Comparison of ENCODE assay signal across 8 mouse cellular contexts in the genomic region with DNA sequence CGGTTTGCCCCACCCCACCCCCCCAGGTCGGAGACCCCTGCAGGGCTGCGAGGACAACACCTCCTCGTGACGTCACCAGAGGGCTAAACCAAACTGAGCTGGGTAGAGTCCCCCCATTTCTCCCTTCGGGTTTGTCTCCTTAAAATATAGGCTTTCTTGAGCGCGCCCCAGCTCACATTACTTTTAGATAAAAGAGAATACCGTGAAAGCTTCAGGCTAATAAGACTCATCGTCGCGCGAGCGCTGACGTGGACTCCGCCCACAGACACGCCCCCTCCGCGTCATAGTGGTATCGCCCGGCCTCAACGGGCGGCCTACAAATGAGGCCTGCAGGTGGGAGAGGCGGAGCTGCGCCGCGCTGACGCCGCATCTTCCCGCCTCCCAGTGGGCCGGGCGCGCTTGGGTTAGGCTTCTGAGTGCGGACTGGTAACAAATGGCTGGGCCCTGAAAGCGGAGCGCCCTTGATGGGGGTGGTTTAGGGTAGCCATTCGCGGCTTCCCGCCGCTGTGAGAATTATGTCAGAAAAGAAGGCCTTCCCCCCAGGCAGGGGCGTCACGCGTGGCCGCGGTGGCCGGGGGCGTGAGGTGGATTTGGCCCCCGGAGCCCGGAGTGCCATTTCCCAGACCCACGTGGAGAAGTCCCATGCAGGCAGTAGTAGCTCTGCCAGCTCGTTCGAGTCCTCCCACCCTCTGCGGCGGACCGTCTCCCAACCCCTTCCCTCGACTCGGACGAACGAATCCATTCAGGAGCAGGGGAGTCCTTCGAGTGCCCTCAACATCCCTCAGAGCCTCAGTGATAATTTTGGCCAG. TPM values are rescaled to one million over a fixed set of nuclear protein-coding genes. Genes with fewer than 3 reads are reported as not detected.
A peak's percentile ranks its signal among the peaks of the same experiment; 100 is the strongest.
DNase-seq lines count a peak whose midpoint lies in the region; ATAC-seq and TF ChIP-seq lines count a peak whose summit lies in the region.

No protein-coding gene starts in this region.

- peak overlapping the region; percentile 76 for H3K4me2 ChIP-seq in heart, embryonic 12.5 days
- H3K4me2 ChIP-seq in kidney, embryonic 16.5 days (replicated peaks; ENCODE audit: low read depth, low read length): peak overlapping the region; percentile 78

- H3K36me3 ChIP-seq in C2C12 (ENCODE audit: control insufficient read depth, insufficient read depth): no peaks in the 10 kb centered on the region
- no peaks in the 10 kb centered on the region for H3K36me3 ChIP-seq in heart, embryonic 12.5 days
- no peaks in the 10 kb centered on the region for H3K36me3 ChIP-seq in kidney, embryonic 16.5 days (ENCODE audit: insufficient read depth, low read length)

- DNase-seq in liver: peak; percentile 90
- DNase-seq in monocyte, adult 2 months (ENCODE audit: low read depth in 1 of 2, low spot score in 2 of 2): peak; percentile 63 to 80
- DNase-seq in spleen, postnatal 14 days (ENCODE audit: low spot score in 2 of 2): peak; percentile 65 to 73

- H3K79me3 ChIP-seq in C2C12 (ENCODE audit: low read depth): peaks cover 3% of the 10 kb centered on the region

- H3K4me3 ChIP-seq in C2C12 (ENCODE audit: insufficient read depth, poor library complexity, severe bottlenecking): peak overlapping the region; percentile 28
- H3K4me3 ChIP-seq in brown adipose tissue, adult 24 weeks (ENCODE audit: insufficient read depth, low read depth, low read length): peak overlapping the region; percentile 84
- peak overlapping the region; percentile 64 for H3K4me3 ChIP-seq in heart, embryonic 12.5 days
- peak overlapping the region; percentile 56 for H3K4me3 ChIP-seq in kidney, embryonic 16.5 days (ENCODE audit: low read length)

- peaks cover 27% of the 10 kb centered on the region for H3K79me2 ChIP-seq in C2C12 (ENCODE audit: control insufficient read depth, insufficient read depth)

- H3K27ac ChIP-seq in brown adipose tissue, adult 24 weeks (replicated peaks; ENCODE audit: low read depth, low read length): peak overlapping the region; percentile 91
- peak overlapping the region; percentile 81 for H3K27ac ChIP-seq in heart, embryonic 12.5 days (ENCODE audit: poor library complexity, severe bottlenecking)
- peak overlapping the region; percentile 63 for H3K27ac ChIP-seq in kidney, embryonic 16.5 days (ENCODE audit: low read length)

- peak overlapping the region; percentile 59 for H3ac ChIP-seq in C2C12 (ENCODE audit: control insufficient read depth, insufficient read length, low read depth)

- H3K9ac ChIP-seq in heart, embryonic 12.5 days: peak overlapping the region; percentile 60
- peak overlapping the region; percentile 67 for H3K9ac ChIP-seq in kidney, embryonic 16.5 days (replicated peaks; ENCODE audit: low read length)

- WGBS in heart, embryonic 12.5 days: 11% methylated on average over 60 of the region's 60 CpGs
- 16% methylated on average over 59 of the region's 60 CpGs for WGBS in kidney, embryonic 16.5 days

- no peaks in the 10 kb centered on the region for H3K9me3 ChIP-seq in heart, embryonic 12.5 days (replicated peaks)
- H3K9me3 ChIP-seq in kidney, embryonic 16.5 days (ENCODE audit: low read length): no peaks in the 10 kb centered on the region

- TF ChIP-seq CTCF in C2C12 (IDR thresholded peaks at IDR 0.05; ENCODE audit: control insufficient read depth, insufficient read depth, insufficient read length): no peak

- H3K4me1 ChIP-seq in brown adipose tissue, adult 24 weeks (ENCODE audit: control insufficient read depth, insufficient read depth, insufficient read length, low read length): no peaks in the 10 kb centered on the region
- H3K4me1 ChIP-seq in heart, embryonic 12.5 days (replicated peaks): no peaks in the 10 kb centered on the region
- H3K4me1 ChIP-seq in kidney, embryonic 16.5 days (ENCODE audit: insufficient read depth, low read length): no peaks in the 10 kb centered on the region

- ATAC-seq in erythroid progenitor cell, adult 5-6 weeks (replicated peaks; ENCODE audit: low FRiP score, poor library complexity, severe bottlenecking): peak; percentile 89
- peak; percentile 96 for ATAC-seq in heart, embryonic 12.5 days (ENCODE audit: insufficient number of reproducible peaks, low FRiP score)
- peak; percentile 97 for ATAC-seq in kidney, embryonic 16.5 days (ENCODE audit: low FRiP score, low TSS enrichment)

- H3K27me3 ChIP-seq in C2C12 (ENCODE audit: control insufficient read depth, insufficient read depth, insufficient read length): no peaks in the 10 kb centered on the region
- H3K27me3 ChIP-seq in heart, embryonic 12.5 days (replicated peaks): no peaks in the 10 kb centered on the region
- H3K27me3 ChIP-seq in kidney, embryonic 16.5 days (ENCODE audit: insufficient read depth, low read length): no peaks in the 10 kb centered on the region

TF ChIP-seq in C2C12, 6 proteins besides CTCF, POLR2A, EP300 and RAD21:
- no peak for TF ChIP-seq USF1 (IDR thresholded peaks at IDR 0.05; ENCODE audit: low read depth)
- TF ChIP-seq MAX (IDR thresholded peaks at IDR 0.05): no peak
- TF ChIP-seq MYOD1 (IDR thresholded peaks at IDR 0.05; ENCODE audit: control insufficient read depth, insufficient read length, low read depth): no peak
- TF ChIP-seq FOSL1 (IDR thresholded peaks at IDR 0.05; ENCODE audit: insufficient read depth, low read length, poor library complexity, severe bottlenecking): no peak
- no peak for TF ChIP-seq CEBPB (IDR thresholded peaks at IDR 0.05; ENCODE audit: low read depth)
- TF ChIP-seq MYOG (IDR thresholded peaks at IDR 0.05; ENCODE audit: control insufficient read depth, extremely low read depth, insufficient read length): no peak
TF ChIP-seq in C2C12: peak in this region for 0.

RNA-seq across cellular contexts. Expression of a gene that starts 1.1 kb away (rescaled TPM):
- polyA plus RNA-seq in C2C12 (2012; fragmentation: generic; extraction: Trizol): 17.6 TPM
- 12.9 and 13.1 TPM in 2 replicates for polyA plus RNA-seq in brown adipose tissue, adult 24 weeks (2012; ENCODE audit: insufficient read depth, insufficient read length, missing spikeins)
- 1.3 TPM in 1 of 2 replicates, not detected in the other for total RNA-seq in erythroid progenitor cell, adult 5-6 weeks (2015; ENCODE audit: low replicate concordance)
- not detected in 2 replicates for total RNA-seq in erythroid progenitor cell, adult 5-6 weeks (2017; ENCODE audit: low replicate concordance)
- polyA plus RNA-seq in heart, embryonic 12.5 days (2016; fragmentation: Nextera tagmentation; extraction: Ambion mirVana): 7.4 and 8.9 TPM in 2 replicates
- polyA plus RNA-seq in kidney, embryonic 16.5 days (2015; fragmentation: Nextera tagmentation; extraction: Ambion mirVana): 18.4 and 18.5 TPM in 2 replicates

Comparison
In these comparisons a context has a peak if more than half of its experiments do, and no peak if none do; other contexts are left out.
1. Peak in every context shown above with its lines: DNase-seq, ATAC-seq, H3K4me3 ChIP-seq and H3K27ac ChIP-seq.
2. H3K4me3 ChIP-seq: peak in every context shown above with its lines; median percentile 84 in brown adipose tissue, adult 24 weeks; 64 in heart, embryonic 12.5 days; 56 in kidney, embryonic 16.5 days; 28 in C2C12.